Mouse (Mus musculus) mesoderm, embryonic 11.5 days (tissue): ENCODE data around the gene Ttll3.

ENCODE experiments used
- DNase-seq: peaks from one replicate; pipeline ENCODE4 v3.0.0-alpha.2; 2012; ENCODE audit warnings: low read depth, low spot score

Ttll3 gene

GRCm38 (mm10) chr6:113388960-113389359 lies at the start of gene Ttll3:
Gene Ttll3 (plus strand): TSS chr6:113389260.
- DNase-seq, result no peak

- no peak for DNase-seq
Observed at GRCm38 (mm10) chr6:113341574-113341973, 47.5 kb upstream of the Ttll3 start.

DNA sequence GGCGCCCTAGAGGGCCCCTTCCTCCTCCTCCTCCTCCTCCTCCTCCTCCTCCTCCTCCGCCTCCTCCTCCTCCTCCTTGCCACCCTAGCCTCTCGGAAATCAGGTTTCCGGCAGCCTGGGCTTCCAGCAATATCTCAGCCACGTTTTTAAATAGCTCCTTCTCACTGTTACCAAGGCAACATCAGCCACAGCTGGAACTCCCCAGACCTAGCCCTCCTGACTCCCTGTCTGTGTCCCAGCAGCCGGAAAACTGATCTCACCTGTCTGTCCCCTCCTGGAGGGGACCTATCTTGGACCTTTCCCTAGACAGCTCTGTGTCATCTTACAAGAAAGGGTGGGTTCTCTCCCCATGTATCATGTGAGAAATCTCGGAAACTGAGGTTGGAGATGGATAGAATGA lies 46.8 kb upstream of the Ttll3 start:
- DNase-seq, result no peak

GRCm38 (mm10) chr6:113343177-113344092 lies 45.6 kb upstream of the Ttll3 start, which contains the start of gene Camk1:
Gene Camk1 (minus strand): TSS chr6:113343984.
- DNase-seq, result peak; percentile 58

DNA sequence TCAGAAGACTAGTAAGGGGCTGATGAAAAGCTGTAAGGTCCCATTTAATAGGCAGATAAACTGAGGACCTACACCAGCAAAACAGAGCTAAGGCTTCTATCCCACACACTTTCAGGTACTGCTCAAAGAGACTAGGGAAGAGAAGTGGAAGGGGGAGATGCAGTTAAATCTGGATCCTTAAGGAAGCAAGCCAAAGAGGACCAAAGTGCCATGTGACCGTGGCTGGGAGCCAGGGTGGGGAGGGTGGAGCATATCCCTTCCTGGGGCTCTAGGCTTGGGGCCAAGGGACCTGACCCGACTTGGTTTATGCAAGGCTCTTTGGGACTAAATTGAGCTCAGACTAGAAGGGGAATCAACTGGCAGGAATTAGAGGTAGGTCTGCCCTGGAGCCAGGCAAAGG lies 44.7 kb upstream of the Ttll3 start:
- no peak for DNase-seq

DNA sequence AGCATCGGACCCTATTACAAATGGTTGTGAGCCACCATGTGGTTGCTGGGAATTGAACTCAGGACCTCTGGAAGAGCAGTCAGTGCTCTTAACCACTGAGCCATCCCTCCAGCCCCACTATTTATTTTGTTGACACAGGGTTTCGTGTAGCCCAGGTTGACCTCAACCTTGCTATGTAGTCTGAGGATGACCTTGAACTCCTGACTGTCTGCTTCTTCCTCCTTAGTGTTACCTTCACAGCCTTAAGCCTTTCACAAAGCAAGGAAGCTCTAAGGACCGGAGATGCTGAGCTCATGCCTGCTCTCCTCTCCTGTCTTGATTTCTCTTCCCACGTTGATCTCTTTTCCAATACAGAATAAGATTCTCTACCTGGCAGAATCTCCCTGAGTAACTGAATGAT lies 42.2 kb upstream of the Ttll3 start:
- no peak for DNase-seq

DNA sequence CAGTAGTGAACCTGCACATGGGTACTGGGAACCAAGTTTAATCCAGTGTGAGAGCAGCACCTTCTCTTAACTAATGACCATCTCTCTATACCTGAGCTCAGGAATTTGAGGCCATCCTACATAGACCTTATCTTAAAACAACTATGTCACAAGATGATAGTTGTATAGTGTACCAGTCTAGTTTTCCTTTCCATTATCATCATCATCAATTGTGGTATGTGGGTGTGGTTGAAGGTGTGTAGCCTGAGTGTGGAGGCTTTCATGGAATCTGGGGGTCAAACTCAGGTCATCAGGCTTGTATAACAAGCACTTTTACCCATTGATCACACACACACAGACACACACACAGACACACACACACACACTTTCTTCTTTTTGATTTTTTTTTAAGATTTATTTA lies 38.5 kb upstream of the Ttll3 start:
- DNase-seq, result no peak

- DNase-seq, result no peak
Observed at GRCm38 (mm10) chr6:113351161-113351560, 37.9 kb upstream of the Ttll3 start.

GRCm38 (mm10) chr6:113351653-113352052 lies 37.4 kb upstream of the Ttll3 start:
- DNase-seq, result no peak

DNA sequence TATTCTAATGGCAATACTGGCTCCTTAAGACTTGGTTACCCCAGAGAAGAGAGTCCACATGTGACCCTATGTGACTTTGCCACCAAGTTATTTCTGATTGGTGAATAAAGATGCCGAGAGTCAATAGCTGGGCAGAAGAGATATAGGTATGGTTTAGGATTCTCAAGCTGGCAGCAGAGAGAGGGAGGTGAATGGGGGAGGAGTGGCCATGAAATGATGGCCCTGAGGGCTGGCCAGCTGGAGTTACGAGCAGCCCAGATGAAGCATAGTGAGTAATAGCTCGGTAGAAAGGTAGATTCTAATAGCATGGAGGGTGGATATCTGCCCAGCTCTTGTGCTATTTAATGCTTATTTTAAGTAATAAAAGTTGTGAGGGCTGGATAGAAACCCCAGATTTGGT lies 36.2 kb upstream of the Ttll3 start:
- DNase-seq, result no peak

- DNase-seq, result no peak
Observed at GRCm38 (mm10) chr6:113353696-113354095, 35.4 kb upstream of the Ttll3 start.

DNA sequence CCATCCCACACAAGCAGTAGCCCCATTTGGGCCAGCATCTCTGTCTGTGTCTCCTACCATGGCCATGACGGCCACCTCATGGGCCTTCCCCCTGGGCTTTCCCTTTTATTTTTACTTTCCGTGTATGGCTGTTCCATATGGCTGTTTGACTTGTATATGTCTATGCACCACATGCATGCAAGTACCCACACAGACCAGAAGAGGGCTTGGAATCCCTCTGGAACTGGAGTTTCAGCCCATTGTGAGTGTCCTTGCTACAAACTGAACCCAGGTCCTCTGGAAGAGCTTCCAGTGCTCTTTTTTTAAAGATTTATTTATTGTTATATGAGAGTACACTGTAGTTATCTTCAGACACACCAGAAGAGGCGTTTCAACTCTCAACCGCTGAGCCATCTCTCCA lies 27.6 kb upstream of the Ttll3 start:
- no peak for DNase-seq

DNA sequence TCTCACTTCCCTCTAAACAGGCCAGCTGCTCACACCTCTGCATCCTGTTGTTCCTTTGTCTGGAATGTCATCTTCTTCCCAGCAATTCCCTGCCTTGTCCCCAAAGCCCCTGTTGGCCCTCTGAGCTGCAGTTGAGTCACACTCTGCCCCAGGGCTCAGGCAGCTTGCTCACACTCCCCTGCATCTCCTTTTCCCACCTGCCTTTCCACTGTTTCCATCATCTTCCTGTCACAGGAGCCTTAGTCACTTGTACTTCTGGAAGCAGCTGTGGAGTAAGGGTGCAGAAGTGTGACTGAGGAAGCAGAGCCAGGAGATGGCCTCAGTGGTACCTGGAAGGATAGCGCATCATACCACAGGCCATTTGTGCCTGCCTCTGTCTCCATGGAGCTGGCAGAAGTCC lies 26.8 kb upstream of the Ttll3 start:
- no peak for DNase-seq

DNA sequence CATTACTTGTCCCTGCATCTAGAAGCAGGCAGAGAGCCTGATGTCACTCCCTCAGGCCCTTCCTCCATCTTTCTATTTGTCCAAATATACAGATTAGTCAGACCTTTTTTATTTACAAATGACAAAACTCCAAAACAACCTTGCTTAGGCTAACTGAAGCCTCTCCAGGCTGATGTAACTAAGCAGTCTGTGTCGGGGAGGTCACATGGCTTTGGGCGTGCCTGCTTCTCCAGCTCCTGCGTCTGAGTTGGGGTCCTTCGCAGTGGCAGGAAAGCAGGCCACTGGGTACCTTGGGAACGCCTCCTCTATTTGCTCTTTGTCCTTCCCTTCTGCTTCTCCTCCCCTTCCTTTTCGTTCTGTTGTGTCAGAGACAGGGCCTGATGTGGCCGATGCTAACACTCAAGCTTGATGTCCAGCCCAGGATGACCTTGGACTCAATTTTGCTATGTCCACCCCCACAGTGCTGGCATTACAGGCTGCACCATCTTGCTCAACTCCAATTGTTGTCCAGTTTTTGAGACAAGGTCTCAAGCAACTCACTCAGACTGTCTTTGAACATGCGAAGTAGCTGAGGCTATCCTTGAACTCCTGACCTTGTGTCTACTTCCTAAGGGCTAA lies 24.4 kb upstream of the Ttll3 start:
- no peak for DNase-seq

DNA sequence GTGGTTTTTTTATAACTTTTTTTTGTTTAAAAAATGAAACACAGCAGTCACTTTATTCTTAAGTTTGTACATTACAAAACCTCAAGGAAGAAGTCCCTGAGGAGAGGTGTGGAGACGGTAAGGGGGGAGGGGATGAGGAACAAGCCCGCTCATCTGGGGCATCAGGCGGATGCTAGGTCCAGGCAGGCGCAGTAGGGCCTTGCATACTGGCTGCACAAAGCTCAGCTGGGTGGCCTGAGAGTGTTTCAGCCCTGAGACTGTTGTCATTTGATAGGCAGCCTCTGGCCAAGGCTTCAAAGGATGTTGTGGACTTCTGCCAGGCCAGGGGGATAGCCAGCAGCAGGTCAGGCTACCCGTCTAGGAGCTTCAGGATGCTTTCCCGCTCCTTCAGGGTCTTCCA lies 22.4 kb upstream of the Ttll3 start:
- no peak for DNase-seq

DNA sequence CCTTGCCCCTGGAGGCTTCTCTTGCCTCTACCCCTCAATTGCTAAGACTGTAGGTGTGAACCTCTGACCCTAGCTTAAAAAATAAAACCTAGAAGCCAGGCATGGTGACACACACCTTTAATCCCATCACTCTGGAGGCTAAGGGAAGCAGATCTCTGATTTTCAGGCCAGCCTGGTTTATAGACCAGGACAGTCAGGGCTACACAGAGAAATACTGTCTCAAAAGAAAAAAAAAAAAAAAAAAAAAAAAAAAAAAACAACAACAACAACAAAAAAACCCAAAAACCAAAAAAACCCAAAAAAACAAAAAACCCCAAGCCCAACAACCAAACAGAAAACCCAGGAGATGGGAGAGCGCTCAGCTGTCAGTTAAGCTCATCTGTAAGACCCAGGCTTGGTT lies 21.5 kb upstream of the Ttll3 start:
- no peak for DNase-seq

- DNase-seq, result no peak
Observed at GRCm38 (mm10) chr6:113368124-113368523, 20.9 kb upstream of the Ttll3 start.

- no peak for DNase-seq
Observed at GRCm38 (mm10) chr6:113368577-113368976, 20.5 kb upstream of the Ttll3 start.

DNA sequence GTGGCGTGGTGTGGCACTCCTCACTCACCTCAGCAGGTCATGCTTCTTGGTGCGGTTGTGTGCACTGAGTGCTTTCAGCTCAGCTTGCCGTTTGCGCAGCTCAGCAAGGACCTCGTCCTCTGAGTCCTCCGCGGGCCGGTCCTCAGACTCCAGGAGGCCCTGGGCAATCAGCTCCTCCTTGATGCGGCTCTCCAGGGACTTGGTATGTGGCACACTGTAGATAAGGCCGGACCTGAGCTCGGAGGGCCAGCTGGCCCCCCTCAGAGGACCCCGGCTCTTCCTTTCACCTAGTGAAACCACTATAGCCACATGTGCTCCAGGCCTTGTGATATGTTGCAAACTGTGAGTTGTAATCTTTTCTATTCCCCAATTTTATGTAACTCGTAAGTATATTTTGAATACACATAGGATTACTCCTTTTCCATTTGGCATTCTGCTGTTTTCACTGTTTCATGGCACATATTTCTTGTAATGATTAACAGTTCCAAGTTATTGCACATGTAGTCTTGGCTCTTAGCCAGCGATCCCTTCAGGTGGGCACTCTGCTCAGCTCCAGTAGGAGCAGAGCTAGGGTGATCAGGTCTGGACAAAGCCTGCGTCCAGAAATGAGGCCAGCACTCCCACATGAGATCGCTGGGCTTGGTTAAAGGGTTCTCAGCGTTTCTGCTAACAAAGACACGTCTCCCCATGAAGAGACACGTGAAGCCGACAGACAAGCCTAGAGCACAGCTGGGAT lies 18.7 kb upstream of the Ttll3 start:
- DNase-seq, result no peak

GRCm38 (mm10) chr6:113373491-113373890 lies 15.6 kb upstream of the Ttll3 start:
- DNase-seq, result no peak

DNA sequence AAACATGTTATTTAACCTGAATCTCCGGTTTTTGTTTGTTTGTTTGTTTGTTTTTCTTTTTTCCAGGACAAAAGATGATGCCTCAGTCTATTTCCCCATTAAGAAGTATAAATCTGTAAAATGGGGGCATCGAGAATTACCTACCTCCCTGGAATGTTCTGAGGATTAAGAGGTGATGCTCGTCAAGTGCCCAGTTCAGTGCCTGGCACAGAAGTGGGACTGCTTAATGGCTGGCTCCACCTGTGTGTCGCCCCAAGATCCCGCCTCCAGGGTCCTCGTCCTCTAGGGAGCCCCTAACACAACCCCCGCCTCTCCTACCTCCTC lies 11.9 kb upstream of the Ttll3 start:
- no peak for DNase-seq
